Mouse (Mus musculus) adrenal gland, postnatal 14 days (tissue): Measurements from ENCODE around the gene Myo3b. TPM values are rescaled to one million over a fixed set of nuclear protein-coding genes. Genes with fewer than 3 reads are reported as not detected.

ENCODE experiments used
- DNase-seq: peaks from one replicate; pipeline ENCODE4 v3.0.0; 2021; ENCODE audit warnings: mixed read lengths
- total RNA-seq: library from RNA; stranded (reverse); gene quantifications from 2 replicates; pipeline ENCODE4 v1.2.3, GENCODE M21; 2021

Gene Myo3b
- total RNA-seq, 1 experiment from 2014 or later = not detected

GRCm38 (mm10) chr2:70128590-70128989 is 89.7 kb downstream of the Myo3b start:
- DNase-seq = no peak

GRCm38 (mm10) chr2:70129566-70129965 is 90.6 kb downstream of the Myo3b start:
- DNase-seq = peak; percentile 46

- no peak for DNase-seq
Observed at GRCm38 (mm10) chr2:70133281-70133680, 94.4 kb downstream of the Myo3b start.

GRCm38 (mm10) chr2:70137226-70137998 is 98.5 kb downstream of the Myo3b start:
- no peak for DNase-seq

- DNase-seq = no peak
Observed at GRCm38 (mm10) chr2:70143543-70144188, 104.7 kb downstream of the Myo3b start.

- DNase-seq = no peak
Observed at GRCm38 (mm10) chr2:70146993-70147581, 108.2 kb downstream of the Myo3b start.

GRCm38 (mm10) chr2:70148821-70149510 is 110.0 kb downstream of the Myo3b start:
- no peak for DNase-seq

GRCm38 (mm10) chr2:70150399-70151035 is 111.6 kb downstream of the Myo3b start:
- no peak for DNase-seq

- DNase-seq = no peak
Observed at GRCm38 (mm10) chr2:70151930-70152329, 113.0 kb downstream of the Myo3b start.

GRCm38 (mm10) chr2:70155226-70155836 is 116.4 kb downstream of the Myo3b start:
- DNase-seq = no peak

- DNase-seq = no peak
Observed at GRCm38 (mm10) chr2:70159543-70159942, 120.6 kb downstream of the Myo3b start.

- no peak for DNase-seq
Observed at GRCm38 (mm10) chr2:70166231-70166630, 127.3 kb downstream of the Myo3b start.

GRCm38 (mm10) chr2:70167944-70168935 is 129.3 kb downstream of the Myo3b start:
- peak; percentile 34 for DNase-seq

GRCm38 (mm10) chr2:70170469-70170868 is 131.5 kb downstream of the Myo3b start:
- no peak for DNase-seq

GRCm38 (mm10) chr2:70176823-70177708 is 138.1 kb downstream of the Myo3b start:
- DNase-seq = no peak

- no peak for DNase-seq
Observed at GRCm38 (mm10) chr2:70177709-70178030, 138.7 kb downstream of the Myo3b start.

- no peak for DNase-seq
Observed at GRCm38 (mm10) chr2:70178241-70178640, 139.3 kb downstream of the Myo3b start.

GRCm38 (mm10) chr2:70182150-70182670 is 143.3 kb downstream of the Myo3b start:
- no peak for DNase-seq

- no peak for DNase-seq
Observed at GRCm38 (mm10) chr2:70187040-70187439, 148.1 kb downstream of the Myo3b start.
